Comparison of ENCODE assay signal across 9 mouse cellular contexts in genomic region chr6:31078413-31078812, GRCm38 (mm10).
DNase-seq lines count a peak whose midpoint lies in the region; ATAC-seq and TF ChIP-seq lines count a peak whose summit lies in the region.
"Had no signal": no experiment of that assay in that cellular context is flagged by ENCODE, and none has a peak within 500 bp of the region (broad histone marks: within the 10 kb centered on the region; RNA-seq: fewer than 3 reads in every experiment).

No protein-coding gene starts in this region.

- H3K9me3 ChIP-seq in heart, embryonic 11.5 days (replicated peaks; ENCODE audit: control insufficient read depth, low read length), result no peaks in the 10 kb centered on the region
- H3K9me3 ChIP-seq in midbrain, postnatal 0 days (ENCODE audit: low read length), result no peaks in the 10 kb centered on the region

- WGBS in heart, embryonic 11.5 days (ENCODE audit: insufficient replicate concordance), result 54% methylated on average over 6 of the region's 6 CpGs
- WGBS in midbrain, postnatal 0 days, result 73% methylated on average over 6 of the region's 6 CpGs

- DNase-seq in heart, adult 18-20 months, result peak; percentile 85 to 89
- DNase-seq in Muller cell, postnatal 12 days (ENCODE audit: inconsistent ontology term), result peak; percentile 55
- peak; percentile 92 for DNase-seq in lung, postnatal 36 days
- no peak for DNase-seq in spleen, postnatal 14 days (ENCODE audit: low spot score in 2 of 2)
- no peak for DNase-seq in midbrain, postnatal 0 days (ENCODE audit: low spot score)
- DNase-seq in right cerebral cortex, postnatal 14 days, result no peak
- DNase-seq: right cerebral cortex, postnatal 4 days had no signal

- no peak for TF ChIP-seq CTCF in midbrain, postnatal 0 days (IDR thresholded peaks at IDR 0.05)

- no peak overlapping the region for H3K9ac ChIP-seq in heart, embryonic 11.5 days (ENCODE audit: low read depth, low read length)
- no peak overlapping the region for H3K9ac ChIP-seq in midbrain, postnatal 0 days (replicated peaks; ENCODE audit: low read length, poor library complexity, severe bottlenecking)

- H3K4me3 ChIP-seq in heart, embryonic 11.5 days (ENCODE audit: low read depth, low read length), result no peak overlapping the region
- no peak overlapping the region for H3K4me3 ChIP-seq in midbrain, postnatal 0 days (ENCODE audit: low read depth, low read length)

- ATAC-seq in heart, embryonic 11.5 days (replicated peaks; ENCODE audit: insufficient number of reproducible peaks, low FRiP score, low TSS enrichment), result no peak
- ATAC-seq in inflammation-experienced regulatory T-cells, adult 6 months, result peak; percentile 41
- ATAC-seq in midbrain, postnatal 0 days (ENCODE audit: low FRiP score), result no peak

- H3K4me2 ChIP-seq in heart, embryonic 11.5 days, result no peak overlapping the region
- H3K4me2 ChIP-seq in midbrain, postnatal 0 days (ENCODE audit: low read depth, low read length, poor library complexity, severe bottlenecking), result no peak overlapping the region

- no peaks in the 10 kb centered on the region for H3K36me3 ChIP-seq in heart, embryonic 11.5 days (ENCODE audit: control insufficient read depth, insufficient read depth, low read length)
- H3K36me3 ChIP-seq in midbrain, postnatal 0 days (ENCODE audit: insufficient read depth, low read length), result no peaks in the 10 kb centered on the region

- H3K4me1 ChIP-seq in heart, embryonic 11.5 days (ENCODE audit: control insufficient read depth, insufficient read depth, low read length), result peaks cover 52% of the 10 kb centered on the region
- H3K4me1 ChIP-seq in midbrain, postnatal 0 days (ENCODE audit: insufficient read depth, low read length), result no peaks in the 10 kb centered on the region

- no peaks in the 10 kb centered on the region for H3K27me3 ChIP-seq in heart, embryonic 11.5 days (ENCODE audit: control insufficient read depth, insufficient read depth, low read length)
- no peaks in the 10 kb centered on the region for H3K27me3 ChIP-seq in midbrain, postnatal 0 days (ENCODE audit: insufficient read depth, low read length)

- H3K27ac ChIP-seq in heart, embryonic 11.5 days (ENCODE audit: low read depth, low read length), result no peak overlapping the region
- no peak overlapping the region for H3K27ac ChIP-seq in midbrain, postnatal 0 days (ENCODE audit: low read depth, low read length)

Comparison
In these comparisons a context has a peak if more than half of its experiments do, and no peak if none do; other contexts are left out.
1. DNase-seq: peak in heart, adult 18-20 months (2 of 2), Muller cell, postnatal 12 days (single experiment) and lung, postnatal 36 days (single experiment); none in spleen, postnatal 14 days (0 of 2), midbrain, postnatal 0 days (single experiment) and right cerebral cortex, postnatal 14 days (single experiment).